Mouse (Mus musculus) megakaryocyte, embryonic 14.5 days (primary cell): ENCODE data around the gene Myf6.

Experiments used
- FLI1 ChIP-seq: IDR thresholded peaks from 2 replicates; pipeline ENCODE4 v1.6.1; 2012; ENCODE audit warnings: low read length, inconsistent platforms, mixed read lengths
- GATA1 ChIP-seq: IDR thresholded peaks from 3 replicates; pipeline ENCODE4 v1.6.1; 2012; ENCODE audit warnings: mixed read lengths, low read length, inconsistent platforms, borderline replicate concordance

GRCm38 (mm10) chr10:107485870-107486269 is 8.7 kb downstream of the Myf6 start, which contains the start of gene Myf5:
- no peak for TF ChIP-seq GATA1
- no peak for TF ChIP-seq FLI1
